Mouse (Mus musculus) heart, postnatal 10 days (tissue): ENCODE results near the gene Prkar2b. TPM values are rescaled to one million over a fixed set of nuclear protein-coding genes. Genes with fewer than 3 reads are reported as not detected.

Experiments
- DNase-seq, 2 experiments: peaks; one replicate each; pipeline ENCODE4 v3.0.0; 2021
- intact Hi-C: fragments of 180-260 bp; cut with DNase I; formaldehyde crosslinking; loops from one replicate; pipeline ENCODE4 v1.15.1; 2025
- total RNA-seq, 2 experiments: library from RNA; stranded (reverse); gene quantifications; 2 replicates each; pipeline ENCODE4 v1.2.3; 2021

Gene Prkar2b
- total RNA-seq, 2 experiments from 2014 or later: 15.3 to 51.6 TPM

DNA sequence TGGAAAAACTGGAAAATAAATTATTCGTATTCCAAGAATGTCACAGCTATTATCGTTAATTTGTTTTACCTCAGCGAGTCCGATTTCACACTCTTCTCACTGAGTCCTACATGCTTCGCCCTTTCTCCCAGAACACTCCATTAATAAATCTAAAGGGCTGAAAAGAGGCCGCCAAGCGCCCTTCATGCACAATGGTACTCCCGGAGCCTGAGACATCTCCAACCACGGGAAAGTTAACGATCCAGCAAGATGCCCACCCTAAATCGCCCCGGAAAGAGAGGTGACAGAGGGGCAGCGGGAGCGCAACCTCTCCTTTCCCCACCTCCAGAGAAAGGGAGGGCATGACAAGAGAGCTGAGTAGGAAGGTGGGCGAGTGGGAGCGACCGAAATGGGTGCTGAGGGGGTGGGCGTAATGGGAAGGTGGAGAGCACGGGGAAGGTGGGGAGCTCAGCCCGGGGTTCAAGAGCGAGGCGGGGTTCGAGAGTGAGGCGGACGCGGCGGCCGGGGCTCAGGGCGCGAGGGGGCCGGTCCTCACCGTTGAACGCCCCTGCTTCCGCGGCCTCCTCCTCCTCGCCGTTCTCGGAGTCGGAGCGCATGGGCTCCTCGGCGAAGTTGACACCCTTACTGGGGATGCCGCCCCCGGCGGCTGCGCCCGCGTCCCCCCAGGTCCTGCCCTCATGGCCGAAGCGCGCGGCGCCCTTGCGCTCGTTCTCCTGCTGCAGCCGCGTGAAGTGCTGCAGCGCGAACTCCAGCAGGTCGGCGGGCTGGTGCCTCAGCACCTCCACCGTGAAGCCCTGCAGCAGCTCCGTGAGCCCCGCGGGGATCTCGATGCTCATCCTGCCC lies 628 bp downstream of the Prkar2b start:
- intact Hi-C loops: loop anchor here (2.0 kb wide), 1 partner anchor 84 kb away; no protein-coding TSS in a partner anchor
- DNase-seq: peak in 1 of 2 experiments; percentile 4

DNA sequence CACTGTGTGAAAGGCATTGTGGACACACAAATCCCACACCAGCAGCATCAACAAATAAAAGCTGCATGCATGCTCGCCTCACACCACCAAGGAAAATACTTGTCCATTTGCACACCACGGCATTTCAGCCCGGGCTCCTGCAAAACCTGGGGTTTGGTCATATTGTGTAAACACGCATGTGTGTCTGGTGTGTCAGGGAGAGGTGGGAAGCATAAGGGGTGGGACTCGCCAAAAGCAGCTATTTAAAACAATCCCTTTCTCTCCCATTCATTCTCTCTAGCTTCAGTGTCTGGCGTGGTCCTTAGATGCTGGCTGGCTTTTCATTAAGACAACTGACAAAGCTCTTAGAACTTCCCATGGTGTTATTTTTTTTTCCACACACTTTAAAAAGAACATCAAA lies 1.4 kb downstream of the Prkar2b start:
- no peak for DNase-seq
- intact Hi-C loops: loop anchor here (2.0 kb wide), 1 partner anchor 85 kb away; no protein-coding TSS in a partner anchor

DNA sequence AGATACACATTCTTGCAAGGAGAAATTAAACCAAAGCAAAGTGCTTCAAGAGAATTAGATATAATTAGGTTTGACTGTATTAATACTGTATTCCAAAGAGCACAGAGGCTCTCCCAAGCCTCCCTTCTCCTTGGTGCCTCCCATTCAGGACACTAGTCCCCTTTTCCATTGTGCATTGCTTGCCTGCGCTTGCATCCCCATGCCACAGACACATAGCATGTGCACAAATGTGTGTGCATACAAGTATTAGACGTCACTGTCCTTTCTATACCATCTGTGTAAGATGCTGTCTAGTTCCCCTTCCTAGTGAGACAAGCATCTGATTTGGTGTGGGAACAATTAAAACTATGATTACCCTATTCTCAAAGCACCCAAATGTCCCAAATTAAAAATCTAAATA lies 2.0 kb downstream of the Prkar2b start:
- intact Hi-C loops: no loop called here
- no peak for DNase-seq

DNA sequence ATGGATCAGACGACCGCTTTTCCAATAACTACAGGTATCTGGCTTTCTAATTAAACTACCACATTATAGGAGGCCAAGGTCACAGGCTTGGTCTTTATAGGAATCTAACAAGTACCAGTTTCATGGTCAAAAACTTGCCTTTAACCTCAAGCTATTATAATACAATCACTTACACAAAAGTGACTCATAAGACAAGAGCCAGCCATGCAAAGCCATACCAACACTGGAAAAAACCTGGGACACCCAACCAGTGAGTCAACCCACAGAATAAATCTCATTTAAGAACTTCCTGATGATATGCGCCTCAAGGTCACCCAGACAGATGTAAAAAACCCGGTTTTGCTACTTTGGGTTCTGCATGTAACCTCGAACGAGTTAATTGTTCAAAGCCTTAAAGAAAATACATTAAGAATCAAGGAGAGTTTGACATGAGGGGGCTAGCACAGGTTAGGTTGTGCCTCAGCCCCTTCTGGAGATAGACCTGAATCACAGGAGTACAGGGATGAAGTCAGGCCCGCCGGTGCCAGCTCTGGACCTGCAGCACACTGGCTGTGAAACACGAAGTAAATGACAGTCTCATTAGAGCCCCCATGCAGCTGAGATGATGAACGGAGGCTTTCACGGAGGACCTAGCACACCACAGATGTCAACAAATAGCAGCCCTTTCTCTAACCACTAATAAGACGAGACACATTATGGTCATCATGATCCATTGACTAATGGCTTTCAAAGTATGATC lies 3.5 kb downstream of the Prkar2b start:
- intact Hi-C loops: no loop called here
- DNase-seq: no peak

DNA sequence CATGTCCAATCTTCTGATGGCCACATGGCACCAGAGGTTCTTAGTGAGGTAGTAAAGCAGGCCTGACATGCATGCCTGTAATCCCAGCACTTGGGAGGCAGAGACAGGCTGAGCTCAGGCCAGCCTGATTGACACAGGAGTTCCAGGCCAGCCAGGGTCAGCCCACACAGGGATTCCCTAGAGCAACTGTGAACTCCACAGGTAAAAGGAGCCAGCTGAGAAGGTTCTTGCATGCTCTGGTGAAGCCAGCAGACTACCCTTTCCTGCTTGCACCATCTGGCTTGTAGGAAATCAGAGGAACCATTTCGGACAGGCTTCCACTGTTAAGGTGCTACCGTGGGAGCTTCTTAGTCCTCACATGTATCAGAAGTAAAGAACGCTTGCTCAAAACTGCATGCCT lies 5.3 kb downstream of the Prkar2b start:
- intact Hi-C loops: no loop called here
- no peak for DNase-seq

DNA sequence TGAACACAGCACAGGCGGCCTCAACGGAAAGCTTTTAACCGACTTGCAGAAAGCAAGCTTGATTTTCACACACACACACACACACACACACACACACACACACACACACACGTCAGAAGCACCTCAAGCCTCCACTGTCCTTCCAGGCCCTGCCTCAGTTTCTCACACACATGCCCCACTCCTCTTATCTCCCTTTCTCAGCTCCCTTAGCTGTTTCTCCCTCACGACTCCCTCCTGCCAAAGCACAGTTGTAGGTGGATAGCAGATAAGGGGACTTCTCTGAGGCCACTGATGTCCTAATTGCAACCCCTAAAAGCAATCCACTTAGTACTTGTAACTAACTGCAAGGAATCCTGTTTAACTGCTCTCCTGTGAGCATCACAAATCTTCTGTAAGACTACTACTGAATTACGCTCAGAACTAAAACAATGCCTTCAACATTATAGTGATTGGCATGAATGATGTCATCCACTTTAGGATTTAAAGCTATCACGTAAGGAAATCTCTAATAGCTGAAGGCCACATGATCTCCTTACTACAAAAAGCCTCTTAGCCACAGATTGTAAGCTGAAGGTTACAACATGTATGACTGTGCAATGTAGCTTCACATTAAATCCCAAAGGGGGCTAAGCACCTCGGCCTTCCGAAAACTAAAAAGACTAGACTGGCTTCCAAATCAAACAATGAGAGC lies 6.5 kb downstream of the Prkar2b start:
- intact Hi-C loops: no loop called here
- no peak for DNase-seq

DNA sequence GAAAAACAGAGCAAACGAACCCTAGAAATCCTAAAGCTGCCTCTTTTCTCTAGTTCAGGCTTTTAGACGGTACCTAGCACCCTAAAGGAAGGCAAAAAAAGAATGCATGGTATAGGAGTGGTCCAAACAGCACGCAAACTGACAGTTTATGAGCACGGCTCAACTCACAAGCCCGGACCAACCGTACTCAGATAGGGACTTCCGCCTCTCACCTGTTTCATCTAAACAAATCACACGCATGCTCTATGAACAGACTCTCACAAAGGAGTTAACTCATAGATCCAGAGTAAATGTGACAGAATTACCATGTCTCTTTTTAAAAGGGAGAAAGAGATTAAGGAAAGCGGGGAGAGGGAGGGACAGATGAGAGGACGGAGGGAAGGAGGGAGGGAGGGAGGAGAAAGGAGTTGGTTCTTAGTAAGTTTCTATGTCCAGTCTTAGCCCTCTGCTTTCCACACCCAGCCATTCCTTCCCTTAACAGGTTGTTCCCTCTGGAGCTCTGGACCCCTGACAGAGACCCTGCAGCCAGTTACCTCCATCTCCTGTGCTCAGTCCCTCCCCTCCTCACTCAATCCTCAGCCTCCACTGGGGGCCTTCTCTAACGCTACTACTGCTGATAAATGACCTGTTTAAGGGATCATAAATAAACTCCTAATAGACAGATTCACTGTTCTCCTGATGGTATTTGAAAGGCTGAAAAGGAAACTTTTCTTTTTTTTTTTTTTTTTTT lies 7.3 kb downstream of the Prkar2b start:
- no peak for DNase-seq
- intact Hi-C loops: no loop called here

DNA sequence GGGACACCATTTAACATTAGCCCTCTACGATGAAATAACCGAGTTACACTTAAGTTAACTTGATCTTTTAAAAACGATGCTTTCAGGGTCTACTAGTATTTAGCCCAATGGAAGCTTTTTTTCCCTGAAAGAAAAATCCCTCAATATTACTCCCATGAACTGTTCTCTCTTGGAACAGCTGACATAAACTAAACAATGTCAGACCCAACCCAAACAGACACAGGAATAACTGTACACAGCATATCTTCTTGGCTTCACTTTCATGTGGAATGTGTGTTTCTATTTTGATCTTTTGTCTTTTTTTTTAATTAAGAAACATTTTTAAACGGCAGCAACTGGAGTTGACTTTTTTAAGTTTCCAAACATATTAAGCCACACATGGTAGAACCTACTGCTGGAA lies 8.2 kb downstream of the Prkar2b start:
- intact Hi-C loops: no loop called here
- no peak for DNase-seq

DNA sequence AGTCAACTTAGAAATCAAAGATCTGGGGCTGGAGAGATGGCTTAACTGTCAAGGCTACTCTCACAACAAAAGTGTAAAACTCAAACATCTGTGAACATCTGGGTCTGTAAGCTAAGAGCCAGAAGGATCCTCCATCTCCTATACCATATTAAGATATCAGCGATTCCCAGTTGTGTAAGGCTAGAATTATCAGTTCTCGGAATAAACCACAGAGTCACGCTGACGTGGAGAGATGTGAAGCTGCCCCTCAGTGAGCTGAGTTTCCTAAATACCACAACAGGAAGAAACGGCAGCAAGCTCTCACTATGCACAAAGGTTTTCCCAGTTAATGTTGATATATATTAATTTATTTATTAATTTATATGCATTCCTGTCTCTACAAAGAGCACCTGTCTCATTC lies 10.9 kb downstream of the Prkar2b start:
- no peak for DNase-seq
- intact Hi-C loops: no loop called here

DNA sequence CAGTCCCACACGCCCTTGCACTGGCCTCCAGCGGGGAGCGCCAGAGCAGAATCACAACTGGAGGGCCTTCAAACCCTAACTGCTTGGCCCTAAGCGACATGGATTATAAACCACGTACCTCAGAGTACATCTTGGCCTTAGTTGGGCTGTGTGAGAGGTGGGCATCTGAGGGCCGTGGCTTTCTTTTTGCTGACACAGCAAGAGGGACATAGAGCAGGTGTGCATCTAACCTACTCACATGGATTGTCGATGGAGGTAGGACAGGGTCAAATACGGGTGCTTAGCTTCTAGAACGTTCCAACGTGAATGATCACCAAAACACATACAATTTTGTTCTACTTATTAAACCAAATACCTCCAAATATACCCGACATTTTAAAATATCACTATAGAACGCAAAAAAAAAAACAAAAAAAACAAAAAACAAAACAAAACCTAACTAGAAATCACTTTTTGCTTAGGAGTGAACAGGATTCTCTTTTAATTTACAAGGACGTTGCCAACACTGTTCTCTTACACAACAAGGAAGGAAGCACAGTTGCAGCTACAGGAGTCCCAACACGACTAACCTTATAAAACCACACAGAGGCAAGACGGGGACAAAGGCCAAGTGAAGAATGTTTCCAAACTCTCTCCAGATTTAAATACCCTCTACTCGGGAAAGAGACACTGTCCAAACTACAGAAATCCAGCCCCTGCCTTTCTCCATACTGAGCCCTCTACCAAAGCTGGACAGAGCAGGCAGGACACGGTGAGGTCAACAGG lies 15.3 kb downstream of the Prkar2b start:
- intact Hi-C loops: no loop called here
- DNase-seq: no peak

DNA sequence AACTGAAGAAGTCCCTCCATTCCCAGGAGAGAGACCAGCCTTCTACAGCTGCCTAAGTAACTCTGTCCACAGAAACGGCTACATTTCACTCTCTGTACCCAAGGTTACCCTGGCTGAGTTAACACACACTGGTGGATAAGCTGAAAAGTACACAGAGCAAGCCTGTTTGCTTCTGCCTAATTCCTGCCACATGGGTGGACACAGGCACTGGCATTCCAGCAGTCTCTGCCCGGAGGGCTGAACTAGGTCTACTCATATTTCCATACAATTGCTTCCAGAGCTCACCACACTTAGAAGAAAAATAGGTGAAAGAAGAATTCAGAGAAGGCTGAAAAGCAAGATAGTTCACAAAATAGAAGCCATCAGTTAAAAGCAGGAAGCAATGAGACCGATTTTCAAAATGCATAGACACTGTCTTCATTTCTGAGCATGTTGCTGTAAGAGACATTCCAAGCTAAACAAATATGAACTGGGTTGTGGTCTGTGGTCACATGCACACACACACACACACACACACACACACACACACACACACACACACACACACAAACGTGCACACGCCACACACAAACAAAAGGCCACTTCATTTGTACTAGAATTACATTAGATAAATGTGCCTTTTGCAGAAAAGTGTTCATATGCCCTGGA lies 16.5 kb downstream of the Prkar2b start:
- intact Hi-C loops: no loop called here
- no peak for DNase-seq

DNA sequence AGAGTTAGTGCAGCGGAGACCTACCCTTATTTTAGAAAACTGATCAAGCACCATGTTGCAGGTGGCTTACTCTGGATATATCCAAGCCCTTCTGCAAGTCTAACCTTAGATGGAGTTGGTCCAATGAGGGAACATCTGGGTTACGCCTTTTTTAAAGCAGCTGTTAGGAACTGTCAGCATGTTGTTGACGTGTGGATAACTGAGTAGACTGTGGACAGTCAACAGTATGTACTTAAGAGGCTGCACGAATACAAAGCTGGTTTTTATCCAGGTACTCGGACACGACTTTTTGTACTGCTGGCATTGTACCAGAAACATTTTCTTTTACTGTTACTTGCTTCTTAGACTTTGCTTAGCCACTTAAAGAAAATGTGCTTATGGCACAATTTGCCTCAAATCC lies 27.6 kb downstream of the Prkar2b start:
- intact Hi-C loops: no loop called here

DNA sequence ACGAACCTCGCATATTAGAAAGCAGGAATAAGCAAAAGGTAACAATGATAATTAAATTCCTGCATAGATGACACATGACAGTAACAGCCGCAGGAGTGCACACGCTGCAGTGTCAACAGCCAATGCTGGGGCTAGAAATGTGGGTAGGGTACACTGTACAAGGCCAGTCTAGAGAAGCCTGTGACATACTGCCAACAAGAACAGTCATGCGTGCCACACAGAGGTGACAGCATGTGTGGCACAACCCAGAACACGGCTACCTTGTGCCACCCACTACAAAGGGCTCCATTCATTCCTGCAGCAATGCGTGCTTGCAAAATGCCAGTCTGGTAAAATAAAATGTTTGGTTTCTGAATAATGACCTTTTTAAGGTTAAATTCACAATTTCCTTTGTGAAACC lies 28.2 kb downstream of the Prkar2b start:
- intact Hi-C loops: no loop called here

More for the DNA sequence above, 27.6 kb downstream of the Prkar2b start:
- no peak for DNase-seq

DNA sequence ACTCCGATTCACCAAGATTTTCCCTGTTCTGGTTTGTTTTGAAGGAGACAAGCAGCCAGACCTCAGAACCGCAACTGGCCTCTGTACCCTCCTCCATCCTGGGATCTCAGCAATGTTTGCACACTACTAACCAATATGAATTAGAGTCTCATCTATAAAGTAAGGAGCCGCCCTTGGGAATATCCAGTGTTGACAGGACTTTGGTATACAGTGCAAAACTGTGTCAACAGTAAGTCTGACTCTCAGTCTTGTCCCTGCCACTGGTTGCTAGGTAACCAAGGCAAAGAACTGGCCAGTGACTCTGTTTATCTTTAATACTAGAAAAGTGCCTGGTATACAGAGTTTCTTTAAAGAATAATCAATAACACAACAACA lies 42.7 kb downstream of the Prkar2b start:
- intact Hi-C loops: no loop called here
- no peak for DNase-seq

More for the DNA sequence above, 28.2 kb downstream of the Prkar2b start:
- DNase-seq: no peak

DNA sequence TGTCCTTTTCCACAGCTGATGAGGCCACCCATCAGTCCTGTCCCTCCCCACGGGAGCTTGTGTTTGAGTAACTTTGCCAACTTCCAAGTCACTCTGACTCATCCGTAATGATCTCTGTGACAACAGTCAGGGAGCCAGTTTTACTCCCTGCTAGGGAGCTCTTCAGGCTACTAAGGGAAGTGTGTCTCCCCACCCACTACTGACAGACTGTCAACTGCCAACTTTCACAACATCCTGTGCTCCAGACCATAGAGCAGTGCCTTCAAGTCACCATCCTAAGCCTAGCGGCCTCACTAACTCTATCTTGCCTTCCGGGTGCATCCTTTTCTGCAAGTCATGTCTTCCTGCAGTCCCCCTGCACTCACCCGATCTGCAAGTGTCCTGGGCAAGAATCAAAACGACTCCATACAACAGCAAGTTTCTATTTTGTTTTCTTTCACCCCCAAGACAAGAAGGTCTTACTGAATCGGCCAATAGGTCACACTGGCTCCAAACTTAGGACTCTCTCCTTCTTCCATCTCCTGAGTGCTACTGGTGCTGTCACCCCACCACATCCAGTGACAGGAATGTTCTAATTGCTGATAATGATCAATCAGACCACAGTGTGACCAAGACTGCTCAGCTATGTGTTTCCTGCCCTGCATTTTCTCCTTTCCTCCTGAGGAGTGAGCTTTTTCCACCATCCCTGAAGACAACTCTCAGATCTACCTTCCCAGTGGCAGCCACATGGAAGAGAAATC lies 43.3 kb downstream of the Prkar2b start:
- peak; percentile 23 to 29 for DNase-seq

DNA sequence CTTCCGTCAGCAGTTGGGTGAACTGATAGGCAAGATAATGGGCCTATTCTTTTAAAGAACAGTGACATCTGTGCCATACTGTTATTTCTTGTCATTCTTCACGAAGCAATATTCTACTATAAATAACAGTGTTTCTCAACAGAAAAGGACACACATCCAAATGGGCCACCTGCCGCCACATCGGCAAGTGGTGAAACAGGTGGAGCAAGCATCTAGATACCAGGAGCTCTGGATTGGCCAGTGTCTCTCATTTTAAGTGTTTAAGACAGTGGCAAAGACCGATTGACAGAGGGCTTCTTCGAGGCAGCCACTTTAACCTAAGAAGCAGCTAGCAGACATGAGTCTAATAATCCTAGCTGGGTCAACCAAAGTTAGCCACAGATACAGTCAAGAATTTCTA lies 44.6 kb downstream of the Prkar2b start:
- no peak for DNase-seq
- intact Hi-C loops: no loop called here

More for the DNA sequence above, 43.3 kb downstream of the Prkar2b start:
- intact Hi-C loops: no loop called here

DNA sequence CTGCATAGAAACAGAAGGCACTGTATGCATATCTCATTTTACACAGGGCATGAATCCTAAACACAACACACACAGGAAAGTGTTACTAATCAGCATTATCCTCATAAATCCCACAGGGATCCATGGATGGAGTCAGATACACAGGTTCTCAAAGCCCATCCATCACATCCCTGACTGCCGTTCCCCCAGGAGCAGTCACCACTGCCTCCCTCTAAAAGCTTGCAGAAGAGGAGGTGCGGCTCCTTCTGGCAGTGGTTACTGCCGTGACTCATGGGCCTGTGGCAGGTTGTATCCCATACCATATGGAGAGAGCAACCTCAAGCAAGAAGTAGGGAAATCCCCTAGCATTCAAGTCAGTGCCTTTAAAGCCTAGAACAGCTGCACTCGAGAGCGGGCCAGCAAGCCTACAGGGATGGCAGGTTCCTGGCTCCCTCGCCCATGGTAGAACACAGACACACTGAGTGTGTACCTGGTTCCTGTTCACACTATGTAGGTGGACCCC lies 45.8 kb downstream of the Prkar2b start:
- DNase-seq: no peak
- intact Hi-C loops: no loop called here

DNA sequence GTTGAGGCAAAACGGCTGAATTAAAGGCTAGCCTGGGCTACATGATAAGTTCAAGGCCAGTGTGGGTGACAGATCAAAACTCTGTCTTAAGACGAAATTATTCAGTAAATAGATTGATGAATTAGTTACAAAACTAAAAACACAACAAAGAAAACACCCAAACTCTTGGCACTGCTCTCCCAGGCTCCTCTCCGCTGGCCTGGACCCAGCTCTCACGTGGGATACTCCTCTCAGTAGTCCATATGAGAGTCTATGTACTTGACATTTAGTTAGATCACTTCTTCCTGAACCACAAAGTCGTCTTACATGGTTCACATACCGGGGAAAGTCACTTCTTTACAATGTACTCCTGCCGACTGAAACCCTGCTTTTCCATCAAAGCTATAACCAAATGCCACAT lies 46.3 kb downstream of the Prkar2b start:
- intact Hi-C loops: no loop called here
- DNase-seq: no peak

DNA sequence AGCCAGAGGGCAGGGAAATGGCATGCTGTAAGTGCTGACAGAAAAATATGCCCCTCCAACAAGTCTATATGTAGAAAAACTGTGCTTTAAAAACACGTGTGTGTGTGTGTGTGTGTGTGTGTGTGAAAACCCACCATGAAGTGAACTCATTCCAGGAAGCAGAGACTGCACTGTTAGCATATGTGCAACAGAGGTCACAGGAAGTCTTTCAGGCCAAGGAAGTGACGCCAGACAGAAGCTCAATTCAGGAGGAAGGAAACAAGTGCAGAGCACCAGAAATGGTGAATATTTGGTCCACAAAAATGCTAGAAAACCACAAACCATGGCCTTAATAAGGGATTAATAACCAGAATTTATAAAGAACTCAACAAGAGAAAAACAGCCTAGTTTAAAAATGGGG lies 48.9 kb downstream of the Prkar2b start:
- no peak for DNase-seq
- intact Hi-C loops: no loop called here
